Mouse (Mus musculus) layer of hippocampus, adult 6 months (tissue): ENCODE data around the gene Mrpl18. TPM values are rescaled to one million over a fixed set of nuclear protein-coding genes. Genes with fewer than 3 reads are reported as not detected.

Experiments used
- long read RNA-seq, 2 experiments: library from polyadenylated mRNA; unstranded; transcript quantifications; one replicate each; pipeline ENCODE4 v2.0.0; 2019 to 2020
- microRNA-seq: library from miRNA; unstranded; fragments of <30 nt; microRNA quantifications from one replicate; pipeline ENCODE4 v1.2.0, GENCODE M21; 2020
- polyA plus RNA-seq: library from polyadenylated mRNA; unstranded; fragments of <200 nt; fragmentation: Nextera tagmentation; gene quantifications from 2 replicates; pipeline ENCODE4 v1.2.3, GENCODE M21; 2021

Gene Mrpl18
- polyA plus RNA-seq: 140 and 143 TPM in 2 replicates
- long read RNA-seq, experiment 1, transcript Mrpl18-201 (4 exons, 1,219 nt): major isoform, 144 of 160 reads
- long read RNA-seq, experiment 1, partial matches to known transcripts: 6 of 160 reads
- long read RNA-seq, experiment 1, other reads (novel, unspliced or antisense): 10 of 160 reads
- long read RNA-seq, experiment 2, transcript Mrpl18-201 (4 exons, 1,219 nt): major isoform, 52 of 55 reads
- long read RNA-seq, experiment 2, partial matches to known transcripts: 0 of 55 reads
- long read RNA-seq, experiment 2, other reads (novel, unspliced or antisense): 3 of 55 reads

DNA sequence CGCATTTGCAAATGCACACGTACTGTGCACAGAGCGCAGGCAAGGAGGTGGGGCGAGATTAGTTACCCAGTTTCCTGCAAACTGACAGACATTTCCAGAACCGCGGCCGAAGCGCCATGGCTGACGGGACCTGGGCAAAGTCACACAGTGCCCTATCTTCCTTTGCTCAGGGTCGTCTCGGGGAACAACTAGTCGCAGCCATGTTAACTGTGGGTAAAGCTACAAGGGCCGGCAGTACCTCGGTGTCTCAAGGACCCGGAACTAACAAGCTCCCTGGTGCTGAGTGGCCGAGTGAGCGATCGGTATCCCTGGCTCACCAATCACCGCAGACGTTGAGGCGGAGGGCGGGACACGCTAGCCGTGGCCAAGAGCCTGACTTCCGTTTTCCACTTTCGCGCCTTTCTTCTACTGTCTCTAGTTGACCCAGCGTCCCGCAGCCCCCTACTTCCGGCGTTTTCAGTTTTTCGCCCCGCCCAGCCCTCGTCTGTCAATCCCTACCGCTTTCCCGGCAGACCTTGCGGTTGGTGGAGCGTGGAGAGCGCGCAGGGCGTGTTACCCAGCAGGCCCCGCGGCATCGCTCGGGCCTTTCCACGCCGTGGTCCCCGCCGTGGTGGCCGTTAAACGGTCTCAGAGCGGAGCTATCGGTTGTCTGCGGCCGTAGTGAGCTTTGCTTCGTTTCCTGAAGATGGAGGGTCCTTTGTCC lies at the start of gene Mrpl18:
TSS of gene Mrpl18 (minus strand) at position 465 of the 703 bp plus-strand sequence.

DNA sequence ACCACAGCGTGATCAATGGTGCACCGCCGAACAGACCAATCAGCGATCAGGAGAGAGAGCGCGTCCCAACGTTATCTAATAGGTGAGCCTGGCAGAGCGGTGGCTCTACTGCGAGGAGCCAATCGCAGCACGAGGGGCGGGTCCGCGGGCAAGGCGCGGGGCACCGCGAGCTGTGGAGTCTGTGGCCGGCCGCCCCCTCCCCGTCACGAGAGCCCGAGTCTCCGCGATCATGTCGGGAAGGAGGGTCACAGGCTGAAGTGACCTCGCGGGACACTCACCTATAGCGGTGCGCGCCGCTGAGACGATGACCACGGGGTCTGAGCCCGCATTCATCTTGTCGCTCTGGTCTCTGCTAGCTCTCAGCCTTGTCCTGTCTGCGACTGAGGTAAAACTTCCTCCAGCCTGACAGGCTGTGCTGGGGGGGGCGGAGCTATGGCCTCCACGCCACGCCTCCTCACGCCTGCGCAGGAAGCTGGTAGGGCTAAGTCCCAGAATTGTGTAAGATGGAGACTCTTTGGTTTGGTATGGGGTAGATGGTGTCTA lies 44.3 kb upstream of the Mrpl18 start, which contains the start of gene Acat2:
TSS of gene Acat2 (minus strand) at position 417 of the 543 bp plus-strand sequence.

DNA sequence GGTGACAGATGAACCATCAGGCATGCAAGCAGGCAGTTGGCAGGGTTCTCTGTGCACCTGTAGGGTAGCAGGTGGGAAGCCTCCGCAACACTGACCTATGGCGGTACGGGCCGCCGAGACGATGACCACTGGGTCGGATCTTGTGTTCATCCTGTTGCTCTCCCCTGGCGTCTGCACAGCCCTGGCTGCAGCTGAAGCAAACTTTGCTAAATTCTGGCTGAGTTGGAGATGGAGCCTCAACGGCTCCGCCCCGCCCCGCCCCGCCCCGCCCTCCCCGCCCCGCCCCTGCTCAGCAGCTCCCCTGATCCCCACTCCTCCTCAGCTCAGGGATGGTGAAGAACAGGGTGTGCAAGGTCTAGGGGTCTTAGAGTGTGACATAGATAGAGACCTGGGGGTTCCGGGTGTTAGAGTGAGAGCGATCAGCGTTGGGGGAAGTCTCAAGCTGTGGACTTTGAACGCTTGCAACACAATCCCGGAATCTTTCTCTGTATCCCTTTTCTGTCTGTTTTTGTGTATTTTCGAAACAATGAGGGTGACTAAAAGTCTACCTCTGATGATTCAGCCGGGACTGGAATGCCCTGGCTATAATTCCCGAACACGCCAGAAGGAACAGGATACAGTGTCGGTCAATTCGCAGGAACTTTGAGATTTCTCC lies 24.1 kb upstream of the Mrpl18 start, which contains the start of gene Acat3:
TSS of gene Acat3 (minus strand) at position 450 of the 655 bp plus-strand sequence.

DNA sequence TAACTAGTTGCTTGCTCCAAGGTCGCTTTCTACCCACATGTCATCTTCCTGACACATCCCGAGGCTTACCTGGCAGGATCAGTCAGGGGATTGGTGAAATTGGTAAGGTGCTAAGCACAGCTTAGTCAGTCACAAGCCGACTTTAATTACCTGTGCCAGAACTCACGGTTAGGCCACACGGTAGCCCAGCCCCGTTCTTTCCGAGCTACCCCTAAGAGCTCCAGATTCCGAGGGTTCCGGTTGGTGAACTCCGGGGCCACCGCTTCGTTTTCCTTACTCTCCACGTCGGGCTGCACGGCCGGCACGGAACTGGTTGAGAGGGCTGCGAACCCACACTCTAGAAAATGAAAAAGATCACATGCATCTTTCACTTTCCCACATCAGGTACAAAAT lies 661 bp downstream of the Mrpl18 start, which contains the start of gene Tcp1:
TSS of gene Tcp1 (plus strand) at position 214 of the 393 bp plus-strand sequence.

DNA sequence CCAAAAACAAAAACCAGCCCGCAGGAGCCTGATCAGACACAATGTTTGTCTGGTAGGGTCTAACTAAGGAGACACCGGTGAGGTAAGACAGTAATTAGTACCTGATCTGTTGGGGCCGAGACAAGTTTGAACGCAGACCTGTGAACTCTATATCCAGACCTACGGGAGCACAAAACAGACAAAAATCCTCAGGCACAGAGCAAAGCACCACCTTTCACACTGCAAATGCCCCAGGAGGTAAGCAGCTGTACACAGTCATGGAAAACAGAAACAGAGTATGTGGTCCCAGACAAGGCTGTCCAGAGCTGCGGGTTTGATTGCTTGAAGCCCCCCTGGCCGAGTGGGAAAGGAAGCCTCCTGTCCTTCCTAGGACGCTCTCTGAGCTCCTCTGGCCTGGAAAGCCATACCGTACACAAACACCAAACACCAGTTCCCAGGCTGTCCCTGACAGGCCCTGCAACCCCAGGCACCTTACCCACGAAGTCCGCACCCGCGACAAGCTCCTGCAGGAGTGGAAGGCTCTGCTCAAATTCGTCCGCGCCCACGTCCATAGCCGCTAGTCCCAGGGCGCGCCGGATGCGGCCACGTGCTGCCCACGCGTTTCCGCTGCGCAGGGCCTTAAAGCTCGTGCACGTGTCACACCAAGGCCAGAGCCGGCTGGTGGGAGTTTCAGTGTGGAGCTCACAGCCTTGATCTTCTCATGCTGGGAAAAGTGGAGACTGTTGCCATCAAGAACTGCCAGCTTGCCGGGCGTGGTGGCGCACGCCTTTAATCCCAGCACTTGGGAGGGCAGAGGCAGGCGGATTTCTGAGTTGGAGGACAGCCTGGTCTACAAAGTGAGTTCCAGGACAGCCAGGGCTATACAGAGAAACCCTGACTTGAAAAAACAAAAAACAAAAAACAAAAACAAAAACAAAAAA lies 6.5 kb downstream of the Mrpl18 start, which contains the start of gene Pnldc1:
TSS of gene Pnldc1 (minus strand) at position 870 of the 920 bp plus-strand sequence.

DNA sequence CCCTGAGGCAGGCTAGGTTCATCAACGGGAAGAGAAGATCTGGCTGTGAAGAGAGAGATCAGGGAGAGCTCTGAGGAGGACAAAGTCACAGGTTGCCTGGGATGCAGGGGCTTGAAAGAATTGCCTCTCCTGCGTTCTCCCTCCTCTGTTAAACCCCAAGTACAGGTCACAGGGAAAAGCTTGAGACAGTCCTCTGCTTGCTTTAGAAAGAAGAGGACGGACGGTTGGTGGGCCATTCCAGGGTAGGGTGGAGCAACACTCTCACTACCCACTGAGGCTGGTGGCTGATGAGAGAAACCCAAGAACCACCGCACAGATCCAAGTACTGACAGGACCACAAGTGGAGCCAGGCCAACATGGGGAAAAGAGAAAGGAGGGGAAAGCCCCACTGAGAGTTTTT lies 40.4 kb downstream of the Mrpl18 start, which contains the start of gene Mrgprh:
TSS of gene Mrgprh (plus strand) at position 301 of the 400 bp plus-strand sequence.

DNA sequence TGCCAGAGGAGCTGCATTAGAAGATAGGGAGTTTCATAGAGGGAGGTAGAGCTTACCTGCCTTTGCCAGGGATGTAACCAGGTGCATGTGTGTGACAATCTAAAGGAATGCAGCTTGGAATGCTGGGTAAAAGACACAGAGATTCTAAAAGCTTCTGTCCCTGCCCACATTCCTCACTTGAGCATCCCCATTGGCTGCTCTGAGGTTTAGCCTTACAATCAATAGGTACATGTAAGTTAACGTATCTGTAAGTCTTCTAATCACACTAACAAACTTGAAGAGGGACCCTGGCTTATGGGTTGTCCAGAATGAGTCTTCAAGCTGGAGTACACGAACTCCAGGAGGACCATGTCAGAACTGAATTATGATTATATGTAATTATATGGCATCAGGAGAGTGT lies 48.1 kb downstream of the Mrpl18 start, which contains the start of gene Mas1:
TSS of gene Mas1 (minus strand) at position 101 of the 400 bp plus-strand sequence.

Small RNA genes within 50 kb of the gene (microRNA-seq; reads per million reads assigned to microRNA genes)
- not detected for gene Gm24085

Other genes starting within 250 kb of the Mrpl18 start
- gene Slc22a1, start 240.5 kb downstream of the Mrpl18 start, polyA plus RNA-seq: 0.79 TPM in 1 of 2 replicates, not detected in the other
- gene Igf2r, start 146.7 kb downstream of the Mrpl18 start, polyA plus RNA-seq: 2.6 and 3.0 TPM in 2 replicates
- 28.0 and 35.5 TPM in 2 replicates for gene Mas1, start 48.2 kb downstream of the Mrpl18 start, polyA plus RNA-seq
- gene Mrgprh, start 40.3 kb downstream of the Mrpl18 start, polyA plus RNA-seq: not detected in 2 replicates
- 0.31 and 0.90 TPM in 2 replicates for gene Pnldc1, start 6.1 kb downstream of the Mrpl18 start, polyA plus RNA-seq
- gene Tcp1, start 644 bp downstream of the Mrpl18 start, polyA plus RNA-seq: 191 and 205 TPM in 2 replicates
- gene Acat3, start 24.3 kb upstream of the Mrpl18 start, polyA plus RNA-seq: 3.1 and 4.7 TPM in 2 replicates
- gene Acat2, start 44.4 kb upstream of the Mrpl18 start, polyA plus RNA-seq: 36.6 and 45.0 TPM in 2 replicates
- 52.3 and 72.0 TPM in 2 replicates for gene Wtap, start 77.8 kb upstream of the Mrpl18 start, polyA plus RNA-seq
- gene Sod2, start 90.5 kb upstream of the Mrpl18 start, polyA plus RNA-seq: 249 and 282 TPM in 2 replicates
- gene Gpr31b, start 136.0 kb upstream of the Mrpl18 start, polyA plus RNA-seq: not detected in 2 replicates
- gene Tcp10b, start 144.8 kb upstream of the Mrpl18 start, polyA plus RNA-seq: 0.14 and 0.31 TPM in 2 replicates
- gene Unc93a, start 215.5 kb upstream of the Mrpl18 start, polyA plus RNA-seq: 0.06 TPM in 1 of 2 replicates, not detected in the other